Mouse (Mus musculus): ENCODE measurements around the gene Gm1043. TPM values are rescaled to one million over a fixed set of nuclear protein-coding genes. Genes with fewer than 3 reads are reported as not detected.

Gm1043 gene
- polyA plus RNA-seq, 1 experiment from 2014 or later: not detected

DNA sequence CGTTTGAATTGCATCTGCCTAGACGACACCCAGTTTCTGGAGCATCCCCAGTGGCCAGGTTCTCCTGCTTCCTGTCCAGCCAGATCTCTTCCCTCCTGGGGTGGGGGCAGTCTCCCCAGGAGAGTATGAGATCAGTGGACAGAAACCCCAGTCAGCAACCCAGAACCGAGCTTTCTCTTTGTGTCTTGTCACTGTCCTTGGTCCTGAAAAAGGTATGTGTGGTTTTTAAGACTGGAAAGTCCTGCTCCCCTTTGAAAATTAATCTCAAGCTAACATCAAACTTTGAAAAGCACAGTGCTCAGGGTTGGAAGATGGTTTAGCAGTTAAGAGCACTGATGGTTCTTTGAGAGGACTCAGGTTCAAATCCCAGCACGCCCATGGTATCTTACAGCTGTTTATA is 46.7 kb downstream of the Gm1043 start:
- no peak for ATAC-seq (ENCODE audit: borderline replicate concordance, extremely low read depth, low FRiP score, low TSS enrichment)
- Histone ChIP-seq H3K4me2 (no peak overlapping the region), H3K4me3 (no peak overlapping the region), H3K36me3 (no peaks in the 10 kb centered on the region), H3K9ac (no peak overlapping the region), H3K9me3 (no peaks in the 10 kb centered on the region), H3K27ac (no peak overlapping the region), H3K4me1 (no peaks in the 10 kb centered on the region), H3K27me3 (no peaks in the 10 kb centered on the region)
- WGBS: 47% methylated on average over 4 of the region's 4 CpGs

DNA sequence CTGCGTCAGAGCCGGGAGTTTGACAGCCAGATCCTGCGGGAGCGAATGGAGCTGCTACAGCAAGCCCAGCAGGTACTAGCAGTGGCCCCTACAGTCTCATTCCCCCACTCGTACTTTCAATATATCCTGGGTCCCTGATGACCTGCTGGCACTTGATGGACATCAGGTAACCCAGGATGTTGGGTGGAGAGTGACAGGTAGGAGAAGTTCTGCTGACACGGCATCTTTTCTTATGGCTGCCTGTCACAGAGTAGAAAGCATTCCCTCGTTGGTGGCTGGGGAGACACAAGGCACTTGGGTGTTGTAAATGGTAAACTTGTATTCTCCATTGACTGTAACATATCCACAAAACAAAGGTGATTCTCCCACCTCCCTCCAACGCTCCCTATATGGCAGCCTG is 56.6 kb downstream of the Gm1043 start:
- no peaks in the 10 kb centered on the region for H3K9me3 ChIP-seq
- H3K36me3 ChIP-seq: no peaks in the 10 kb centered on the region
- H3K4me1 ChIP-seq: no peaks in the 10 kb centered on the region
- no peak overlapping the region for H3K9ac ChIP-seq
- H3K27me3 ChIP-seq: no peaks in the 10 kb centered on the region
- no peak overlapping the region for H3K4me2 ChIP-seq
- no peak overlapping the region for H3K4me3 ChIP-seq
- no peak for ATAC-seq (ENCODE audit: borderline replicate concordance, extremely low read depth, low FRiP score, low TSS enrichment)
- no peak overlapping the region for H3K27ac ChIP-seq
- WGBS: 68% methylated on average over 8 of the region's 8 CpGs

DNA sequence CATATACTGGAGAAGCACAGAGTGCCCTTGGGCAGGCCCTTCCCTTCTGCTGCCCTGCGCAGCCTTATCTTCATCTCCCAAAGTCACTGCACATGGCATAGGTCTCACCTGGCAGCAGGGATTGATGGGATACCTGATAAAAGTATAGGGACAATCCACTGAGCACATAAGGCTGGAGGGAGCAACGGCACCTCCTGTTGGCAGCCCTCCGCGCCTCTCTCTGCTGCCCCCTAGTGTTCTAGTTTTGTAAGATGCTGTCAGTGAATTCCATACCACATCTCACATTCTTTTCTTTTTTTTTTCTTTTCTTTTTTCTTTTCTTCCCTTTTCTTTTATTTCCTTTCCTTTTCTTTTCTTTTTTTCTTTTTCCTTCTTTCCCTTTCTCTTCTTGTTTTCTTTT is 62.4 kb downstream of the Gm1043 start:
- no peaks in the 10 kb centered on the region for H3K36me3 ChIP-seq
- H3K4me2 ChIP-seq: no peak overlapping the region
- 12% methylated on average over 4 of the region's 4 CpGs for WGBS
- ATAC-seq (ENCODE audit: borderline replicate concordance, extremely low read depth, low FRiP score, low TSS enrichment): no peak
- H3K9ac ChIP-seq: no peak overlapping the region
- no peaks in the 10 kb centered on the region for H3K9me3 ChIP-seq
- H3K4me3 ChIP-seq: no peak overlapping the region
- no peak overlapping the region for H3K27ac ChIP-seq
- H3K4me1 ChIP-seq: no peaks in the 10 kb centered on the region
- H3K27me3 ChIP-seq: no peaks in the 10 kb centered on the region

DNA sequence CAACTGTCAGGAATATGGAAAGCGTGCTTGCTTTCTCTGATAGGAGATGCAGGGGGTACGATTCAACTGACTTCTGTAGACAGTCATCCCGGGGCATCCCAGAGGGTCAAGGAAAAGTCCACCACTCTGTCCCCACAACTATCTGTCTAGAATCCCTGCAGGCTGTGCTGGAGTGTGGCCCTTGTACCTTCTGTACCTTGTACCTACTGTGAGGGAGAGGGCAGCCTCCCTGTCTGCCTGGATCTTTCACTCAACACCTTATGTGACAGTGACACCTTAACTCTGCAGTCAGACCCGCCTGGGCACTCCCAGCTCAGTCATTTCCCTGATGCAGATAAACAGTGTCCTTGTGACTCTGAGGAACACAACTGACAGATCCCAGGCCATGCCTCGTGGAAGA is 65.5 kb downstream of the Gm1043 start:
- Histone ChIP-seq H3K4me3 (no peak overlapping the region), H3K27me3 (no peaks in the 10 kb centered on the region), H3K4me2 (no peak overlapping the region), H3K36me3 (no peaks in the 10 kb centered on the region), H3K9me3 (no peaks in the 10 kb centered on the region), H3K9ac (no peak overlapping the region), H3K4me1 (no peaks in the 10 kb centered on the region), H3K27ac (no peak overlapping the region)
- WGBS: 52% methylated on average over 5 of the region's 5 CpGs
- ATAC-seq (ENCODE audit: borderline replicate concordance, extremely low read depth, low FRiP score, low TSS enrichment): no peak

DNA sequence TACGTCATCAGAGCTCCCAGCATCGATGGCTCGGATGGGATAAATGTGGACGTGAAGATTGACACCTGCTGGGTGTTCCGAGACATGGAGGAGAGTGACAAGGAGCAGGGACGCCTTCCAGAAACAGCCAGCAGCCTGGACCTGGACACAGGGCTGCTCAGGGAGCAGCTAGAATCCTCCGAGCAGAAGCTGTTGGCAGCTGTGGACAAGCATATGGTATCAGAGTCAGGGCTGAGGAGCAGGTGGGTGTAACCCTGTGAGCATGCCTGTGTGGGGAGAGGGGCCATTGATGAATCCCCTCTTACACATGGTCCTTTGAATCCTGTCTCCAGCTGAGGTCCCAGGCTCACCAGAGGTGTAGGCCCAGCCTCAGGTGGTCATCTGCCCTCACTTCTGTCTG is 69.3 kb downstream of the Gm1043 start:
- Histone ChIP-seq H3K4me1 (no peaks in the 10 kb centered on the region), H3K36me3 (no peaks in the 10 kb centered on the region), H3K27me3 (no peaks in the 10 kb centered on the region; the same call in 1 of the 2 replicates), H3K4me2 (no peak overlapping the region), H3K9ac (no peak overlapping the region), H3K4me3 (no peak overlapping the region), H3K27ac (no peak overlapping the region), H3K9me3 (no peaks in the 10 kb centered on the region)
- 73% methylated on average over 7 of the region's 7 CpGs for whole genome bisulfite sequencing
- no peak for ATAC-seq (ENCODE audit: borderline replicate concordance, extremely low read depth, low FRiP score, low TSS enrichment)

DNA sequence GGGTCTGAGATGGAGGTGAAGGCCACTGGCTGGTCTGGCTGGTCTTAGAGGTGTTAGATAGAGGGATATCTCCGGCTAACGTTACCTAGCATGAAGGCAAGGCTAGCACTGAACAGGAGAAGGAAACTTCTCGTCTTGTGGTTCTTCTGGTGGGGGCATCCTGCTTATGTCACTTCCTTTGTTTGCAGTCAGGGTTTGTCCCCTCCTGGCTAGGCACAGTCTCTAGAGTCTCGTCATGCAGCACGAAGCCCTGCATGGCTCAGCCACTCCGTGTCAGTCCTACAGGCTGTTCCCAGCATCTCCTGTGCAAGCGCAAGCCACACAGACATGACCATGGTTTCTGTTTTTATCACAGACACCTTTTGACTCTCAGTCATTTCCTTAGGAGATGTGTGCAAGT is 73.2 kb downstream of the Gm1043 start:
- H3K27me3 ChIP-seq: peaks cover 38% of the 10 kb centered on the region

DNA sequence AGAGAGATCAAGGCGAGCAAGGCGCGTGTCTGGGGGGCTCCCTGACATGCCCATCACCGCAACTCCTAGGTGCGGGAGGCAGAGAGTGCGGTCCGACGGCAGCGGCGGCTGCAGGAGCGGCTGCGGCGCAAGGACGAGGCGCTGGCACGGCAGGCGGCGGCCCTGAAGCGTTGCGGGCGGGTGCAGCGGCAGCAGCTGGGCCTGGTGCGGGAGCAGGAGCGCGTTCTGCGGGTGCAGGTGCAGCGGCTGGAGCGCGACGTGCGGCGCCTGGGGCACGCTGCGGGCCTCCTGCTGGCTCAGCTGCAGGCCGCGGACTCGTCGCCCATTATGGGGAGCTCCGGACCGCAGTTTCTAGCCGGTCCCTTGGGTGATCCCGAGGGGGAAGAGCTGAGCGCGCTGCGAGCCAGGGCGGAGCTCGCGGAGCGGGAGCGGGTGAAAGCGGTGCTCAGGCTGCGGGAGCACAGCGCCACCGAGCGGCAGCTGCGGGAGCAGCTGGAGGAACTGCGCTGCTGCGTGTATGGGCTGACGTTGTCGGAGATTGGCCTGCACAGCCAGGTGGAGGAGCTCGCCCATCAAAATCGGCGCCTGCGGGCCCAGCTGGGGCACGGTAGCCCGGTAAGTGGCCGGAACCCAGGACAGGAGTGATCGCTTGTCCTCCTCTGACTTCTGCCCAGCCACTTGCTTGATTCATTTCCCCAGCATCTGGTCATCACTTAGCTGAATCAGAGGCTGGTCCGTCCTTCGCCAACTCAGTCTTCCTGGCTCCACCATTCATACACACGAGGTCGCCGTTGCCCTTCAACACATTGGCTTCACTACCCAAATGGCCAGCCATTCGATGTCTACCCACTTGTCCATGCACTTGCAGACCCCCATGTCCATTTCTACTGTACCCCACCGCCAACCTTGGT is 78.0 kb downstream of the Gm1043 start:
- H3K4me2 ChIP-seq: peak overlapping the region; percentile 50
- peaks cover 65% of the 10 kb centered on the region for H3K27me3 ChIP-seq
- H3K27ac ChIP-seq: no peak overlapping the region
- WGBS: 7% methylated on average over 75 of the region's 75 CpGs
- no peak for ATAC-seq (ENCODE audit: borderline replicate concordance, extremely low read depth, low FRiP score, low TSS enrichment)
- H3K9me3 ChIP-seq: no peaks in the 10 kb centered on the region
- H3K36me3 ChIP-seq: no peaks in the 10 kb centered on the region
- H3K4me1 ChIP-seq: peaks cover 7% of the 10 kb centered on the region; the same call in 1 of the 2 replicates
- H3K4me3 ChIP-seq: peak overlapping the region; percentile 20
- no peak overlapping the region for H3K9ac ChIP-seq

More for the DNA sequence above, 73.2 kb downstream of the Gm1043 start:
- ATAC-seq (ENCODE audit: borderline replicate concordance, extremely low read depth, low FRiP score, low TSS enrichment): no peak
- H3K36me3 ChIP-seq: no peaks in the 10 kb centered on the region
- no peak overlapping the region for H3K4me3 ChIP-seq
- peaks cover 7% of the 10 kb centered on the region; the same call in 1 of the 2 replicates for H3K4me1 ChIP-seq
- H3K9me3 ChIP-seq: no peaks in the 10 kb centered on the region
- H3K27ac ChIP-seq: no peak overlapping the region
- H3K4me2 ChIP-seq: no peak overlapping the region
- WGBS: 69% methylated on average over 7 of the region's 7 CpGs
- H3K9ac ChIP-seq: no peak overlapping the region

DNA sequence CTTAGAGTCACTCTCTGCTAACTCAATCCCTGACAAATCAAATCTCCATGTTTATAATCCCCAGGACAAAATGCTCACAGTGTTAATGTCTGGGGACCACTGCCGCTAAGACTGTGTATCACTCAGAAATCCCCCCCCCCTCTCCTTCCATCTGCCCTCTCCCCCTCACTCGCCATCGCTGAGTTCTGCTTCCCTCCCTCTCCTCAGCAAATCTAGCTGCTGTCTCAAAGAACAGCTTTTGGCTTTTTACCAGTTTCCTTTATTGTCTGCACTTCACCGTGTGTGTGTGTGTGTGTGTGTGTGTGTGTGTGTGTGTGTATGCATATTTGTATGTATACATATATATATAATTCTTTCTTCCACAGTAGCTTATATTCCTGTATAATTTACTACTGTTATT is 91.3 kb downstream of the Gm1043 start:
- WGBS: 25% methylated on average over 4 of the region's 4 CpGs

DNA sequence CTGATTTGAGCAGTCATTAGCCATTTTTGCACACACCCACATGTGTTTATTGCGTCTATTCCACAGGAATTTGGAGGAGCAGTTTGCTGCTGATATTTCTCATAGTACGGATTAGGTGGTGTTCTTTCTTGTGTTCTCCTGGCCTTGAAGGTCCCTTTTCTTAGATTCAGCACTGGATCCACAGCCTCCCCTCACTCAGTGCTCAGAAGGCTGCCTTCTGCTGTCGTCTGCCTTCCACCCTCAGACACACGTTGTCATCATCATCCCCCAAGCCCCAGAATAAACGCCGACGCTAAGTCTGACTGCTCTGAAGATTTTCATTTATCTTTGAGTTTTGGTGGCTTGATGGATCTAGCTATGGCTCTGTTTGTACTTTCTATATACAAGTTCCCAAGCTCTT is 91.9 kb downstream of the Gm1043 start:
- Histone ChIP-seq H3K4me3 (no peak overlapping the region), H3K9ac (no peak overlapping the region), H3K27ac (no peak overlapping the region), H3K4me2 (no peak overlapping the region), H3K9me3 (no peaks in the 10 kb centered on the region), H3K4me1 (no peaks in the 10 kb centered on the region), H3K27me3 (peaks cover 4% of the 10 kb centered on the region; the same call in 1 of the 2 replicates), H3K36me3 (no peaks in the 10 kb centered on the region)
- no peak for ATAC-seq (ENCODE audit: borderline replicate concordance, extremely low read depth, low FRiP score, low TSS enrichment)
- 32% methylated on average over 7 of the region's 7 CpGs for WGBS

More for the DNA sequence above, 91.3 kb downstream of the Gm1043 start:
- H3K4me3 ChIP-seq: no peak overlapping the region
- no peak overlapping the region for H3K27ac ChIP-seq
- ATAC-seq (ENCODE audit: borderline replicate concordance, extremely low read depth, low FRiP score, low TSS enrichment): no peak
- H3K27me3 ChIP-seq: peaks cover 4% of the 10 kb centered on the region; the same call in 1 of the 2 replicates
- H3K36me3 ChIP-seq: no peaks in the 10 kb centered on the region
- H3K9ac ChIP-seq: no peak overlapping the region
- H3K9me3 ChIP-seq: no peaks in the 10 kb centered on the region
- no peaks in the 10 kb centered on the region for H3K4me1 ChIP-seq
- H3K4me2 ChIP-seq: no peak overlapping the region

DNA sequence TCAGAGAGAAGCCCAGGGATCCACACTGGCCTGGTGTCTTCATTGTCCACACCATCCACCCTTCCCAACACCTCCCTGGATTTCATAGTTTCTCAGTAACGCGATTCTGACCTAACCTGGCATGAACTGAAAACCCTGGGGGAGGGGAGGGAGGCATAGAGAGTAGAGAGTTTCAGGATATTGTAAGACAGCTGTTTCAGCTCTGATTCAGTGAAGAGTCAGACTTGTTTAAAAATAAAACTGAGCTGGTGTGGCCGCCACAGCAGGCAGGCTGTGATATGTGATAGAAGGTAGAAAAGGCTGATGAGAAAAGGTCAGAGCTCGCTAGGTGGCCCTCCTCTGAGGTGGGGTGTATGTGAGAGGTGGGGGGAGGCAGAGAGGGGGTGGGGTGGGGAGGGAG is 93.6 kb downstream of the Gm1043 start:
- no peak overlapping the region for H3K4me3 ChIP-seq
- 38% methylated on average over 4 of the region's 4 CpGs for WGBS

DNA sequence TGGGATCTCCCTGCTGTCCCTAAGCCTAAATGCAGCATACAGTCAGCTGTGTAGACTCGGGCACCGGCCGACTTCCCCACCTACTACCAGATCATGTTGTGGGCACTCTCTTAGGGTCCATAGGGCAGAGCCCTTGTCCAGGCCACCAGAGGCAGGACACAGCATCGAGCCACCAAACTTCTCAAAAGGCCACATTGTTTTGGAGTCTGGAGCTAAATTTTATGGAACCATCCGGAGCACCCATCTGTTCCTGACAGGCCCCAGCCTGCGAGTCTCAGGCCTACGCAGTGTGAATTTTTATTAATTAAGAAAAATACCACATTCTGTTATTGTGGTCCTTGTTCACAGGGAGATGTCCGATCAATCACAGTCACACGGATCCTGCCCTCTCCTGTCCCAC is 94.7 kb downstream of the Gm1043 start:
- no peaks in the 10 kb centered on the region for H3K9me3 ChIP-seq
- no peak overlapping the region for H3K4me2 ChIP-seq
- H3K4me3 ChIP-seq: no peak overlapping the region
- H3K4me1 ChIP-seq: no peaks in the 10 kb centered on the region
- H3K36me3 ChIP-seq: no peaks in the 10 kb centered on the region
- ATAC-seq (ENCODE audit: borderline replicate concordance, extremely low read depth, low FRiP score, low TSS enrichment): no peak
- WGBS: 91% methylated on average over 9 of the region's 9 CpGs
- H3K27ac ChIP-seq: no peak overlapping the region
- H3K27me3 ChIP-seq: peaks cover 4% of the 10 kb centered on the region; the same call in 1 of the 2 replicates
- no peak overlapping the region for H3K9ac ChIP-seq

More for the DNA sequence above, 93.6 kb downstream of the Gm1043 start:
- H3K36me3 ChIP-seq: no peaks in the 10 kb centered on the region
- peaks cover 4% of the 10 kb centered on the region; the same call in 1 of the 2 replicates for H3K27me3 ChIP-seq
- no peaks in the 10 kb centered on the region for H3K4me1 ChIP-seq
- no peak overlapping the region for H3K27ac ChIP-seq
- no peak for ATAC-seq (ENCODE audit: borderline replicate concordance, extremely low read depth, low FRiP score, low TSS enrichment)
- no peak overlapping the region for H3K4me2 ChIP-seq
- no peaks in the 10 kb centered on the region for H3K9me3 ChIP-seq
- no peak overlapping the region for H3K9ac ChIP-seq

DNA sequence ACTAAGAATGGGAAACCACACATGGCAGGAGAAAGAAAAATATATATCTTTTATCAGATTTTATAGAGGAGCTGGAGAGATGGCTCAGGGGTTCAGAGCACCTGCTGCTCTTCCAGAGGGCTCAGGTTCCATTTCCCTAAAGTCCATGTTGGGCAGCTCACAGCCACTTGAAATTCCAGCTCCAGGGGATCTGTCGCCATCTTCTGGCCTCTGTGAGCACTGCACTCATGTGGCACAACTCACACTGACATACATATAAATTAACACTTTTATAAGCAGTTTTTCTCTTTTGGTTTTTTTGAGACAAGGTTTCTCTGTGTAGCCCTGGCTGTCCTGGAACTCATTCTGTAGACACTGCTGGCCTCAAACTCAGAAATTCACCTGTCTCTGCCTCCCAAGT is 95.5 kb downstream of the Gm1043 start:
- H3K36me3 ChIP-seq: no peaks in the 10 kb centered on the region
- WGBS: 43% methylated on average over 1 of the region's 1 CpGs
- H3K4me2 ChIP-seq: no peak overlapping the region
- no peaks in the 10 kb centered on the region for H3K4me1 ChIP-seq
- peaks cover 4% of the 10 kb centered on the region; the same call in 1 of the 2 replicates for H3K27me3 ChIP-seq
- no peak for ATAC-seq (ENCODE audit: borderline replicate concordance, extremely low read depth, low FRiP score, low TSS enrichment)
- no peak overlapping the region for H3K9ac ChIP-seq
- H3K27ac ChIP-seq: no peak overlapping the region
- no peak overlapping the region for H3K4me3 ChIP-seq
- H3K9me3 ChIP-seq: no peaks in the 10 kb centered on the region
